Mouse (Mus musculus): ENCODE results near the gene Fam160b1.

The Fam160b1 gene

GRCm38 (mm10) chr19:57427756-57428438 lies 67.4 kb downstream of the Fam160b1 start:
- no peak for DNase-seq

GRCm38 (mm10) chr19:57428641-57429040 lies 68.2 kb downstream of the Fam160b1 start:
- no peak for DNase-seq

GRCm38 (mm10) chr19:57429926-57430325 lies 69.4 kb downstream of the Fam160b1 start:
- no peak for DNase-seq

- DNase-seq: no peak
Observed at GRCm38 (mm10) chr19:57431476-57431875, 71.0 kb downstream of the Fam160b1 start.

GRCm38 (mm10) chr19:57434024-57434423 lies 73.5 kb downstream of the Fam160b1 start:
- DNase-seq: peak; percentile 35

- no peak for DNase-seq
Observed at GRCm38 (mm10) chr19:57436586-57437021, 76.1 kb downstream of the Fam160b1 start.

- no peak for DNase-seq
Observed at GRCm38 (mm10) chr19:57437042-57437441, 76.6 kb downstream of the Fam160b1 start.

Measured in retina, postnatal 1 day (tissue).